Mouse (Mus musculus): ENCODE measurements at regions not wholly inside any gene's neighbourhood (a gene's known extent, or its start where the extent isn't known, plus 50 kb on each side); places are given as distances from the start of the nearest gene placed in this dataset.

DNA sequence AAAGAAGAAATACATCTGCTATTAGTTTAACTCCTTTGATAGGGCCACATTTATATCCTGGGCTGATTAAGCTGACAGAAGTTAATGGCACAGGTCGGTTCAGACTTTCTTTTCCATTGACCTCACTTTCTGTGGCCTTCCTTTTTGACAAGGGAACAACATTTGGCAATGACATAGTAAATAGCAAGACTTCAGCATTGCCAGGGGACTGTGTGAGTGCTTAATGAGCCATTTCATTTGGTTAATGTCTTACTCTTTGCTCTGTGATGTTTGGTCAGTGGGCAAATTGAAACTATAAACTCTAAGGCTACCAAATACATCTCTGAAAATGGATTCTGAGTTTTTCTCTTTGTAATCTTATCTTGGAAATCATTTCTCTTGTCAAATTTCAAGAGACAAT lies 1405.9 kb downstream of the Nxph1 start:
- no peaks in the 10 kb centered on the region for H3K36me3 ChIP-seq
- H3K4me3 ChIP-seq (replicated peaks) = no peak overlapping the region
- H3K4me1 ChIP-seq = no peaks in the 10 kb centered on the region
- no peak overlapping the region for H3K4me2 ChIP-seq
- no peaks in the 10 kb centered on the region for H3K9me3 ChIP-seq (replicated peaks)
- no peaks in the 10 kb centered on the region for H3K27me3 ChIP-seq (replicated peaks)
- no peak overlapping the region for H3K9ac ChIP-seq (replicated peaks)
- H3K27ac ChIP-seq (replicated peaks) = no peak overlapping the region
- WGBS = 48% methylated on average over 1 of the region's 1 CpGs
- no peak for ATAC-seq (ENCODE audit: low FRiP score)

DNA sequence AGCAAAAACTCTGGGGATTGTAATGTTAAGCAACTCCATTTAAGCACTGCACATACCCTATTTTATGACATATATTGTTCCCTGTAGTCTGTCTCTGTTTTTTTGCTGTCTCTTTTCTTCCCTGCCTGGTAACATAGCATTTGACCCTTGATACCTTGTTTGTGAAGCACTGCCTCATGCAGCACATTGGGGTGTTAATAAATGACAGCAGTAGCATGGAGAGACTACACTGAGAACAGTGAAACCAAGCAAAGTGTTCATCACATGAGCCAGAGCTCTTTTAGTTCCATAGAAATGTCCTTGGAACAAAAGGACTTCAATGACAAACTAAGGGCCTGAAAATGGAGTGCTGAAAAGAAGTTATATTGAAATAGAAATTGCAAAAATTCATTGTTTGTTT lies 1416.9 kb downstream of the Nxph1 start:
- ATAC-seq (ENCODE audit: low FRiP score) = no peak
- Histone ChIP-seq H3K27me3 (replicated peaks) (no peaks in the 10 kb centered on the region), H3K9me3 (replicated peaks) (no peaks in the 10 kb centered on the region), H3K36me3 (no peaks in the 10 kb centered on the region), H3K4me2 (no peak overlapping the region), H3K4me1 (no peaks in the 10 kb centered on the region), H3K27ac (replicated peaks) (no peak overlapping the region), H3K4me3 (replicated peaks) (no peak overlapping the region), H3K9ac (replicated peaks) (no peak overlapping the region)

DNA sequence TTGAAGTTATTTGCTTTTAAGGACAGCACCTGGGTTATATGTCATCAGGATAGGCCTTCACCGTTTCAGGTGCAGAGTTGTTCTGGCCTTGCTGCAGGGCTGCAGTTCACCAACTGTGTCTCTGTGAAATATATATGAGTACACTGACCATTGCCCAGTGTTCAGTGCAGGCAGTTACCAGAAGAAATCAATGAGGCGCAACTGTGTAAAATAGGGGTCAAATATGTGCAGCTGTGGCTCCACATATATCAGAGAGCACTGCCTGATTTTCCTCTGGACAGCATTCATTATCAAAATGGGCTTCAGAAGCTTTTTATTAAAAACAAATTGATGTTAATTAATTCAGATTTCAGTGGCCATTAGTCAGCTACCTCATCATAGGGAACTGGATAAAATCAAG lies 1426.2 kb downstream of the Nxph1 start:
- WGBS = 69% methylated on average over 2 of the region's 2 CpGs
- no peaks in the 10 kb centered on the region for H3K36me3 ChIP-seq
- no peak overlapping the region for H3K4me3 ChIP-seq (replicated peaks)
- H3K4me2 ChIP-seq = no peak overlapping the region
- no peak overlapping the region for H3K27ac ChIP-seq (replicated peaks)
- H3K4me1 ChIP-seq = no peaks in the 10 kb centered on the region
- no peaks in the 10 kb centered on the region for H3K27me3 ChIP-seq (replicated peaks)
- H3K9ac ChIP-seq (replicated peaks) = no peak overlapping the region
- H3K9me3 ChIP-seq (replicated peaks) = no peaks in the 10 kb centered on the region
- no peak for ATAC-seq (ENCODE audit: low FRiP score)

DNA sequence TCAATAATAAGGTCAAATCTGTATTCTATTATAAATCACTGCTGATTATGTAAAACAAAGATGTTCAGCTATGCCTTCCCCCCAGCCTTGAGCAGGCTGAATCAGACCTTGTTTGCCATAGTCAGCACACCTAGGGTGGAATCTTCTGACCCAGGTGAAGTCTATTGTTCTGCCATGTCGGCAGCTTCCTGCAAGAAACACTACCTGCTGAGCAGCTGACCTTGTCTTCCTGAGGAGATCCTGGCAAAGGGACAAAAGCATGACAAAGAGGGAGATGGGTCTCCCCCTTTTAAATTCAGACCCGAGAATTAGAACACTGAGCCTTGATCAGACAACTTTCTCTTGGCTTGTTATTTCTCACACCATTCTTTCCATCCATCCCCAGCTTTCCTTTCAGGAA lies 1476.4 kb downstream of the Nxph1 start:
- 79% methylated on average over 2 of the region's 2 CpGs for WGBS

DNA sequence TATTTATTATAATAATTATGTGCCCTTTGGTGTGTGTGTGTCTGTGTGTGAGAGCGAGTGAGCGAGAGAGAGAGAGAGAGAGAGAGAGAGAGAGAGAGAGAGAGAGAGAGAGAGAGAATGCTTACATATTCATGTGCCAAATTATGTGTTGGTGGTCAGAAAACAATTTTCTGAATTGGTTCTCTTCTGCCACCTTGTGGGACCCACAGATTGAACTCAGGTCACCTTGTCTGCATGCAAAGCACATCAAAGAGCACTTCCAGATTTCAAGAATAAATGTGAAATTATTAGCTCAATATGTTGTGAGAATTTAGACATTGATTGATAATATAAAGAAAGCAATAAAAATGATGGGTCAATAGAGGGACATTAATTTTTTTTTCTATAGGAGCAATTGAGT lies 1477.3 kb downstream of the Nxph1 start:
- Histone ChIP-seq H3K36me3 (no peaks in the 10 kb centered on the region), H3K4me2 (no peak overlapping the region), H3K4me1 (no peaks in the 10 kb centered on the region), H3K27ac (replicated peaks) (no peak overlapping the region), H3K9ac (replicated peaks) (no peak overlapping the region), H3K4me3 (replicated peaks) (no peak overlapping the region), H3K27me3 (replicated peaks) (no peaks in the 10 kb centered on the region), H3K9me3 (replicated peaks) (no peaks in the 10 kb centered on the region)
- ATAC-seq (ENCODE audit: low FRiP score) = no peak
- 84% methylated on average over 2 of the region's 2 CpGs for WGBS

More for the DNA sequence above, 1476.4 kb downstream of the Nxph1 start:
- ATAC-seq (ENCODE audit: low FRiP score) = no peak
- Histone ChIP-seq H3K27me3 (replicated peaks) (no peaks in the 10 kb centered on the region), H3K4me2 (no peak overlapping the region), H3K27ac (replicated peaks) (no peak overlapping the region), H3K9ac (replicated peaks) (no peak overlapping the region), H3K4me1 (no peaks in the 10 kb centered on the region), H3K9me3 (replicated peaks) (no peaks in the 10 kb centered on the region), H3K36me3 (no peaks in the 10 kb centered on the region), H3K4me3 (replicated peaks) (no peak overlapping the region)

DNA sequence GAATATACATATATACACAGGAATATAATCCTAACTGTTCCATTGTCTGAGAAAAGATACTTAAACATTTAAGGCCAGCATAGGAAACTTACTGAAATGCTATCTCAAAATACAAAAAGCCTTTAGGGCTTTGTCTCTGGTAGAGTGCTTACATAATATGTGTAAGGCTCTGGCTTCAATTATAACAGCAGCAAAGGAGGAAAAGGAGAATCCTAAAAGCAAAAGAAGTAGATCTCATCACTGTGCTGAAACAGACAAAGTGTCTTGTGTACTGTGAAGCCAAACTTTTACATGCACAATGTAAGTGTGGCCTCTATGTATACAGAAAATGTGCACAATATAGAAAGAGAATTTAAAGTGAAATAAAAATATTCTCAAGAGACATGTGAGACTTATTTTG lies 1464.1 kb downstream of the Ndufa4 start:
- Histone ChIP-seq H3K27me3 (replicated peaks) (no peaks in the 10 kb centered on the region), H3K9ac (replicated peaks) (no peak overlapping the region), H3K9me3 (replicated peaks) (no peaks in the 10 kb centered on the region), H3K36me3 (no peaks in the 10 kb centered on the region), H3K4me2 (no peak overlapping the region), H3K4me3 (replicated peaks) (no peak overlapping the region), H3K27ac (replicated peaks) (no peak overlapping the region), H3K4me1 (no peaks in the 10 kb centered on the region)
- no peak for ATAC-seq (ENCODE audit: low FRiP score)

DNA sequence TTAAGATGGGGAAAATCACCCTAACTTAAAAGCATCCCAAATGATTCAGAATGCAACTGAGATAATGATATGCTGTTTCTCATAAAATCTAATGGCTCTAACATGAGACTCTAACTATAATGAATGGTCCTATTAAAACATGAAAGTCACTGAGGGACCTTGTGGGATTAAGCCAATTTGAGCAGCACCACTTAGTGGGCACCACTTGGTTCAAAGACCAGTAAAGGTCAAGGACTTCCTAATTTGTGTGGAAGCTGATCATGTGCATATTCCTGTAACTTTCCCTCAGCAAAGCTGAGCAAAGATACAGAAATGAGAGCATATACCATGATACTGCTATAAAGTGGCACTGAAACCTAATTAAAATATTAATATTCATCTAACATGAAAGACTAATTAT lies 1451.3 kb downstream of the Ndufa4 start:
- Histone ChIP-seq H3K27me3 (replicated peaks) (no peaks in the 10 kb centered on the region), H3K36me3 (no peaks in the 10 kb centered on the region), H3K4me1 (no peaks in the 10 kb centered on the region), H3K4me3 (replicated peaks) (no peak overlapping the region), H3K27ac (replicated peaks) (no peak overlapping the region), H3K9ac (replicated peaks) (no peak overlapping the region), H3K9me3 (replicated peaks) (no peaks in the 10 kb centered on the region), H3K4me2 (no peak overlapping the region)
- ATAC-seq (ENCODE audit: low FRiP score) = peak; percentile 50; the same call in 1 of the 2 replicates

DNA sequence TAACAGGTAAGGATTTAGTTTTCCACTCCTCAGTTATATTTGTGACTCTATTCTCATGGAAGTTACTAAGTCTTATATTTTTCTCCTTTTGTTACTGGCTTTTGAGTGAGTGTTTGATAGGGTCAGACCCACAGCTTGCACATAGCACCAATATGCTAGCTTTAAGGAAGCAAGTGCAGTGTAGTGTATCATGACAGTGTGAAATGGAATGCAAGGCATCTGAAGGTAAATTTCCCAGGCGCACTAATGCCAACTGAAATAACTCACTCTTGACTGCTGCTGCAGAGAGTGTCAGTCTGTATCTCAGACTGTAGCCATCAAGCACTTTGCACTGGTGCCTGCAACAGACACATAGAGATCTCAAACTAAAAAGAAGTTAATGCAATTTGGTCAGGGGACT lies 1438.3 kb downstream of the Ndufa4 start:
- H3K27ac ChIP-seq (replicated peaks) = no peak overlapping the region
- H3K36me3 ChIP-seq = no peaks in the 10 kb centered on the region
- H3K4me1 ChIP-seq = no peaks in the 10 kb centered on the region
- no peak overlapping the region for H3K4me3 ChIP-seq (replicated peaks)
- no peaks in the 10 kb centered on the region for H3K9me3 ChIP-seq (replicated peaks)
- 65% methylated on average over 1 of the region's 1 CpGs for WGBS
- H3K27me3 ChIP-seq (replicated peaks) = no peaks in the 10 kb centered on the region
- H3K4me2 ChIP-seq = no peak overlapping the region
- H3K9ac ChIP-seq (replicated peaks) = no peak overlapping the region
- no peak for ATAC-seq (ENCODE audit: low FRiP score)

Measured in neural tube, embryonic 15.5 days (tissue).